Mouse (Mus musculus): ENCODE measurements around the gene Ptpn23. TPM values are rescaled to one million over a fixed set of nuclear protein-coding genes. Genes with fewer than 3 reads are reported as not detected.
"Not testable (repeated sequence)": the region's sequence is repeated elsewhere in the genome, so short reads cannot be mapped to it uniquely, and the experiment has no call there.

Ptpn23 gene
- polyA plus RNA-seq, 1 experiment from 2014 or later = 18.3 TPM

DNA sequence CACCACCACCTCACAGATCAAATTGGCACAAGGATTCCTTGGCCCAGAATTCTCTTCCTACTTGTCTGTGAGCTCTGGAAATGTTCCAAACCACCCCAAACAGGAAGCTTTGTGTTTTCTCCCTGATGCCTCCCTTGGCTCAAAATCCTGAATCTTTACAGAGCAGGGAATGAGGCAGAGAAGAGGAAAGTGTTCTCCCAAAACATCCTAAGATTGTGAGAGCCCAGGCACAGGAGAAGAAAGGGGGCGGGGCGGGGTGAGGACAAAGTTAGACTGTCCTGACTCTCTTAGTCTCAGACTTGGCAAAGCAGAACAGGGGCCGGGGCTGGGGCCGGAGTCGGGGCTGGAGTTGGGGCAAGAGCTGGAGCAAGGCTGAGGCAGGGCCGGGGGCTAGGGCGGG is 4.9 kb upstream of the Ptpn23 start:
- ATAC-seq (ENCODE audit: insufficient number of reproducible peaks, insufficient read depth, low FRiP score, low TSS enrichment, low read depth) = no peak
- no peak overlapping the region for H3K9ac ChIP-seq (replicated peaks)
- peaks cover 5% of the 10 kb centered on the region for H3K4me1 ChIP-seq (replicated peaks)
- no peak overlapping the region for H3K4me3 ChIP-seq (replicated peaks)
- H3K27me3 ChIP-seq = no peaks in the 10 kb centered on the region
- H3K9me3 ChIP-seq = no peaks in the 10 kb centered on the region
- no peak overlapping the region for H3K4me2 ChIP-seq
- 80% methylated on average over 7 of the region's 7 CpGs for WGBS
- H3K36me3 ChIP-seq = no peaks in the 10 kb centered on the region
- no peak overlapping the region for H3K27ac ChIP-seq

DNA sequence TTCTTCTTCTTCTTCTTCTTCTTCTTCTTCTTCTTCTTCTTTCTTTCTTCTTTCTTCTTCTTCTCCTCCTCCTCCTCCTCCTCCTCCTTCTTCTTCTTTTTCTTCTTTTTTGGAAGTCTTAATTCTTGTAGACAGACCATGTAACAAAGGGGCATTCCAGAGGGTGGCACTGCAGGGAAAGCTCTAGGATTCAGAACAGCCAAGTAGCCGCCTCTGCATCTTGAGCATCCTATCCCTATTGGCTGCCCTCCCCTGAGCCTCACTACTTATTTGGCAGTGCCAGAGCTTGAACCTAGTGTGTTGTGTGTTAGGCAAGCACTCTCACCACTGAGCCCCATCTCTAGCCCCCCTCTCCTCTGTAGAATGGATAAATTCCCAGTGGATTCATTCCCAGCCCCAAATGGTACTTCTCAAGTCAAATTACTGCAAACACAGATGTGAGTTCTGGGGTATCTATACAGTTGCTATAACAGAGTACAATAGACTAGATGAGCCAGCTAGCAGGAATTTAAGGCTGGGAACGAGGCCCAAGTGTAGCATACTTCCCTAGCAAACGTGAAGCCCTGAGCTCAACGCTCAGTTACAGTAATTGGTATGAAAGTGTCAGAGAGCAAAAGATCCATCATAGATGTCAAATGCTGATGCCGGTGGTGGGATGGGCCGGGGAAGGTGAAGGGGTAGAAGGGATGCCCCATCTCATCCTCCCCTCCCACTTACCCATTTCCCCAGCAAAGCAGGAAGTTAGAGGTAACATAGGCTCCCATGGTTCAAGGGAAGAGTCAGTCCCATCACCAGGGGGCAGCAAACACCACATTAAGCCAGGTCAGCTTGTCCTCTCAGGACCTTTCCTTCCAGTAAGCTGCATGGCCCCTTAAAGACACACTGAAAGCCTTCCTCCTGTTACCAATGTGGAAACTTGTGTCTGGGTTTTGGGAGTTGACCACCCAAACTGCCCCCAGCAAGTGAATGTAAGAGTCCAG is 3.2 kb upstream of the Ptpn23 start:
- Histone ChIP-seq H3K4me2 (no peak overlapping the region), H3K36me3 (peaks cover under 1% of the 10 kb centered on the region; the same call in 1 of the 2 replicates), H3K4me1 (replicated peaks) (peaks cover 13% of the 10 kb centered on the region), H3K27me3 (no peaks in the 10 kb centered on the region), H3K9ac (replicated peaks) (no peak overlapping the region), H3K9me3 (no peaks in the 10 kb centered on the region), H3K27ac (no peak overlapping the region), H3K4me3 (replicated peaks) (no peak overlapping the region)
- 43% methylated on average over 6 of the region's 6 CpGs for WGBS
- no peak for ATAC-seq (ENCODE audit: insufficient number of reproducible peaks, insufficient read depth, low FRiP score, low TSS enrichment, low read depth)

DNA sequence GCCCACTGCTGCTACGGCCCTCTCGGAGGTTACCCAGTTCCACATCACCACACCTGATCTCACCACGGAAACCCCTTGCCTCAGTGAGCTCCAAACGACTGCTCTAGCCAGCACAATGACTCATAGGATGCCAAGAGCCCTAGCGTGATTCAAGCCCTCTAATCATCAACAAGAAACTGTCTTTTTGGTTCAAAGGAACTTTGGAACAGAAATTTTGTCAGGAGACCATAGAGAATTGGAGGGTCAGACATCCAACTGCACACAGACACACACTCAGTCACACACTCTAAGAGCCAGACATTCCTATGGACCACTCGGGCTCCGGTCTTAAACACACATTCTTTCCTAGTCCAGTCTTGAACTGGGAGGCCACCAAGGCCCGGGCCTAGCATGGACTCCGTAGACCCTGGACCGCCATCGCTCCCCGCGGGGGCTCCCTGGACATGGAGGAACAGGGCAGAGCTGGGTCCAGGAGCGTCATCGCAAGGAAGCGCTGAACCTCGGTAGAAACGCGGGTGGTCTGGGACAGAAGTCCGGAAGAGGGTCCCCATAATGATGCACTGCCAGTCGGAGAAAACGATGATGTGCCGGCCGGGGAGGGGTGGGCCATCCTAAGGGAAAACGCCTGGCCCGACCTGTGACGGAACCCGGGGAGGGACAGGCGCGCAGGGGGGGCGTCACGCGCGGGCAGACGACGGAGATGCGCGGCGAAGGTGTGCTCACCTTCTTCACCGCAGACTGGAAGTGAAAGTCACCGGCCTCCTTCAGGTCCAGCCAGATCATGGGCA is 508 bp downstream of the Ptpn23 start:
- H3K27me3 ChIP-seq = no peaks in the 10 kb centered on the region
- H3K9ac ChIP-seq (replicated peaks) = peak overlapping the region; percentile 88
- 1% methylated on average over 41 of the region's 41 CpGs for WGBS
- peak overlapping the region; percentile 56 for H3K27ac ChIP-seq
- peaks cover 13% of the 10 kb centered on the region for H3K4me1 ChIP-seq (replicated peaks)
- peak overlapping the region; percentile 93 for H3K4me2 ChIP-seq
- H3K9me3 ChIP-seq = no peaks in the 10 kb centered on the region
- peak overlapping the region; percentile 86 for H3K4me3 ChIP-seq (replicated peaks)
- H3K36me3 ChIP-seq = peaks cover 22% of the 10 kb centered on the region; the same call in 1 of the 2 replicates
- ATAC-seq (ENCODE audit: insufficient number of reproducible peaks, insufficient read depth, low FRiP score, low TSS enrichment, low read depth) = peak; percentile 70

DNA sequence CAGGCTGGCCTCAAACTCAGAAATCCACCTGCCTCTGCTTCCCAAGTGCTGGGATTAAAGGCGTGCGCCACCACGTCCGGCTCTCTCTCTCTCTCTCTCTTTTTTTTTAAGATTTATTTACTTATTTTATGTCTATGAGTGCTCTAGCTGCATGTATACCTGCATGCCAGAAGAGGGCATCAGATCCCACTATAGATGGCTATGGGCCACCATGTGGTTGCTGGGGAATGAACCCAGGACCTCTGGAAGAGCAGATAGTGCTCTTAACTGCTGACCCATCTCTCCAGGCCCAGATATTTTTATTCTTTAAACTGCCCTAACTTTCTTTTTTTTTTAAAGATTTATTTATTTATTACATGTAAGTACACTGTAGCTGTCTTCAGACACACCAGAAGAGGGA is 4.8 kb downstream of the Ptpn23 start:
- WGBS = 84% methylated on average over 4 of the region's 4 CpGs
- H3K27ac ChIP-seq; H3K9ac ChIP-seq (replicated peaks); H3K4me2 ChIP-seq; H3K27me3 ChIP-seq; H3K4me1 ChIP-seq (replicated peaks); H3K4me3 ChIP-seq (replicated peaks); H3K9me3 ChIP-seq; ATAC-seq (ENCODE audit: insufficient number of reproducible peaks, insufficient read depth, low FRiP score, low TSS enrichment, low read depth): not testable (repeated sequence)
- H3K36me3 ChIP-seq = peaks cover 32% of the 10 kb centered on the region

DNA sequence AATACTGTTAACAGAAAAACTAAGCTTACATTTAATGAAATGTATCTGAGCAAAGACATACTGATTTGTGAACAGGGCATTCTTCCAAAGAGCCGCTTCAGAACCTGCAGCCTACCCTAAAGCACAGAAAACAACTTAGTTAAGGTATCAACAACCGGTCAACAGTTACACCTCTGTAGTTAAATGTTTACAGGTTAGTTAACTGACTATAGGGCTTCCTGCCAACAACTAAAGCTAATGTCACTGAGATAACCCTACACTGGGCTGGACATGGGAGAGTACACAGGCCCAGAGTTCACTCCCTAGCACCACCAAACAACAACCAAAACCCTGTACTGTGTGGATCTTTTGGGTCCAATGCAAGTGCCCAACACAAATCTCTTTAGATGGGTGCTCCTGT is 5.3 kb downstream of the Ptpn23 start:
- peaks cover 8% of the 10 kb centered on the region for H3K4me1 ChIP-seq (replicated peaks)
- ATAC-seq (ENCODE audit: insufficient number of reproducible peaks, insufficient read depth, low FRiP score, low TSS enrichment, low read depth) = no peak
- no peaks in the 10 kb centered on the region for H3K9me3 ChIP-seq
- H3K27ac ChIP-seq = no peak overlapping the region
- H3K4me2 ChIP-seq = no peak overlapping the region
- peaks cover 37% of the 10 kb centered on the region for H3K36me3 ChIP-seq
- H3K4me3 ChIP-seq (replicated peaks) = no peak overlapping the region
- H3K9ac ChIP-seq (replicated peaks) = no peak overlapping the region
- 97% methylated on average over 2 of the region's 2 CpGs for WGBS
- no peaks in the 10 kb centered on the region for H3K27me3 ChIP-seq

DNA sequence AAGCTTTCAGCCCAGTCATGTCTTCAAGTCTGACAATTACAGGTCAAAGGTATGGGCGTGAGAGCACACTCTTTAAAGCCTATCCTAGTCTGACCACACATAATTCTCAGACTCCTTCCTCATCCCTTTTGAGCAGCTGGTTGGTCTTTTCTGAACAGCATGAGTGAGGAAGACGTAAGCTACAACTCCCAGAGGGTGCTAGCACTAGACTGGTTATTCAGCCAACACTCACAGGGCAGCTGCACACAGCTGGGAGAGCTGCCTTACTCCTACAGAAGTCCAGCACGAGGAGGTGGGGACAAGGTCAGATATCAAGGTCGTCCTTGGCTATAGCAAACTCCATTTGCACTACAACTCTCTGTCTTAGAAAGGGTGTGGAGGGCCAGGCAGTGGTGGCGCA is 7.4 kb downstream of the Ptpn23 start:
- no peak overlapping the region for H3K4me3 ChIP-seq (replicated peaks)
- no peaks in the 10 kb centered on the region for H3K4me1 ChIP-seq (replicated peaks)
- H3K36me3 ChIP-seq = peaks cover 50% of the 10 kb centered on the region
- H3K27me3 ChIP-seq = no peaks in the 10 kb centered on the region
- no peak overlapping the region for H3K27ac ChIP-seq
- no peak overlapping the region for H3K9ac ChIP-seq (replicated peaks)
- no peak for ATAC-seq (ENCODE audit: insufficient number of reproducible peaks, insufficient read depth, low FRiP score, low TSS enrichment, low read depth)
- H3K9me3 ChIP-seq = no peaks in the 10 kb centered on the region
- H3K4me2 ChIP-seq = no peak overlapping the region
- WGBS = 90% methylated on average over 5 of the region's 5 CpGs

DNA sequence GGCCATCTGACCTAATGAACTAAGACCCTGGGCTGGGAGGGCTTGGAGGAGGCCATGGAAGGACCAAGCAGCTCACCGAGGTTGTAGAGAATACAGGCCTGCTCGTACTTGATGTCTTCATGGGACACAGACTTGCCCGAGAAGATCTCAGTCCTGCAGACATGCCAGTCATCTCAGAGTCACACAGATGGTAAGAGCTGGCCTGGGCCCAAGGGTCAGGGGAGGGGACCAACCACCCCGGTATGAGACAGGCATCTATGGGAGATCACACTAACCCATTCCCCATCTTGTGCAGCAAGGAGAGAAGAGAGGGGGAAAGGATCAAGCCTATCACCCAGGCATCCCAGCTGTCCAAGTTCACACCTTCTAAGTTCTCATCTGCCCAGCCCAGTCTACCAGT is 14.7 kb downstream of the Ptpn23 start:
- Histone ChIP-seq H3K9me3 (no peaks in the 10 kb centered on the region), H3K9ac (replicated peaks) (no peak overlapping the region), H3K4me2 (no peak overlapping the region), H3K27ac (no peak overlapping the region), H3K4me3 (replicated peaks) (no peak overlapping the region), H3K36me3 (peaks cover 95% of the 10 kb centered on the region), H3K27me3 (no peaks in the 10 kb centered on the region), H3K4me1 (replicated peaks) (no peaks in the 10 kb centered on the region)
- WGBS = 87% methylated on average over 4 of the region's 4 CpGs
- ATAC-seq (ENCODE audit: insufficient number of reproducible peaks, insufficient read depth, low FRiP score, low TSS enrichment, low read depth) = no peak

DNA sequence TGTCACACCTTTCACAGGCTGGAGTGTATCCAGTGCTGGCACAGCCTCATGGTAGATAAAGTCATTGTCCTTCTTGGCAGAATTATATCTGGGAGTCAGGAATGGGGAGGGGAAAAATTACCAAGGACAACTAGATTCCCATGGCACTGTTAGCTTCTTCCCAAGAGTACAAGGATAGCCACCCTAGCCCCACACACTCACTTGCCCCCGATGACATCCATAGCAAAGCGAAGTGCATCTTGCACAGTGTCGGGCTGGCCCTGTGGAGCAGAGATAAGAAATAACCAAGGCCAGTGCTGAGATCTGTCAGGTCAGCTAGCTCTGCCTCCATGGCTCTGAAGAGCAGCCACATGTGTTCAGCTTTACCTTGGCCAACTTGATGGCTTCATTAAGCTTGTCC is 17.2 kb downstream of the Ptpn23 start:
- H3K27ac ChIP-seq = no peak overlapping the region
- no peak overlapping the region for H3K4me3 ChIP-seq (replicated peaks)
- H3K4me1 ChIP-seq (replicated peaks) = no peaks in the 10 kb centered on the region
- peaks cover 96% of the 10 kb centered on the region for H3K36me3 ChIP-seq
- H3K9ac ChIP-seq (replicated peaks) = no peak overlapping the region
- ATAC-seq (ENCODE audit: insufficient number of reproducible peaks, insufficient read depth, low FRiP score, low TSS enrichment, low read depth) = no peak
- H3K4me2 ChIP-seq = no peak overlapping the region
- whole genome bisulfite sequencing = 94% methylated on average over 3 of the region's 3 CpGs
- no peaks in the 10 kb centered on the region for H3K27me3 ChIP-seq
- no peaks in the 10 kb centered on the region for H3K9me3 ChIP-seq

DNA sequence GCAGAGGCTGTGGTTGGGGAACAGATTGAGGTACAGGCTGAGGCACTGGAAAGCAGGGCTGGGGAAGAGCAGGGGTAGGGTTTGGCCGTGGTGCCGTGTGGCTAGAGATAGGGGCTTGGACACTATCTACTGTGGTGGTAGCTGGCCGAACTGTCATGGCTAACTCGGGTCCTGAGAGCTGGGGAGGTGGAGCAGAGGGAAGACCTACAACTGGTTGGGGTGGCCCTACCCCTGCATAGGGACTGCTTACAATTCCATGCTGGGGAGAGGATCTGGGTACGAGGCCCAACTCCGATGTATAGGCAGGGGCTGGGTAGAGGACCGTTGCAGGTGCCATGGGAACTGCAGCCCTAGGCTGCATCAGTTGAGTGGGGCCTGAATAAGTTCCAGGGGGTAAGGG is 20.0 kb downstream of the Ptpn23 start:
- Histone ChIP-seq H3K4me2 (no peak overlapping the region), H3K9me3 (no peaks in the 10 kb centered on the region), H3K27me3 (no peaks in the 10 kb centered on the region), H3K27ac (no peak overlapping the region), H3K4me3 (replicated peaks) (no peak overlapping the region), H3K36me3 (peaks cover 100% of the 10 kb centered on the region), H3K9ac (replicated peaks) (no peak overlapping the region), H3K4me1 (replicated peaks) (no peaks in the 10 kb centered on the region)
- 92% methylated on average over 7 of the region's 7 CpGs for WGBS
- no peak for ATAC-seq (ENCODE audit: insufficient number of reproducible peaks, insufficient read depth, low FRiP score, low TSS enrichment, low read depth)

DNA sequence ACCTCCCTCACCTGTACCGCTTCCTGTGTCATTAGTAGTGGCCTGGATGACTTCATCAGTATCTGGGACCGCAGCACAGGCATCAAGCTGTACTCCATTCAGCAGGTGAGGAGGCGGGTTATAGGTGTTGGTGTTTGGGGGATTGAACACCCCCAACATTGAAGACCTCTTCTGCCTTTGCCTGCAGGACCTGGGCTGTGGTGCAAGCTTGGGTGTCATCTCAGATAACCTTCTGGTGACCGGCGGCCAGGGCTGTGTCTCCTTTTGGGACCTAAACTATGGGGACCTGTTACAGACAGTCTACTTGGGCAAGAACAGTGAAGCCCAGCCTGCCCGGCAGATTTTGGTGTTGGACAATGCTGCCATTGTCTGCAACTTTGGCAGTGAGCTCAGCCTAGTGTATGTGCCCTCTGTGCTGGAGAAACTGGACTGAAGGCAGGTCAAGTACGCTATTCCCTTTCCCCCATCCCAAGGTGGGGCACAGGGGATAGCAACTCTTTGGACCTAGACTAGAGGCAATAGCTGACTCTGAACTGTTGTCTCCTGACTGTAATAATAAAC is 23.6 kb downstream of the Ptpn23 start:
- no peaks in the 10 kb centered on the region for H3K9me3 ChIP-seq
- no peaks in the 10 kb centered on the region for H3K27me3 ChIP-seq
- no peak overlapping the region for H3K4me2 ChIP-seq
- no peak overlapping the region for H3K9ac ChIP-seq (replicated peaks)
- peaks cover 96% of the 10 kb centered on the region for H3K36me3 ChIP-seq
- no peak overlapping the region for H3K27ac ChIP-seq
- no peak for ATAC-seq (ENCODE audit: insufficient number of reproducible peaks, insufficient read depth, low FRiP score, low TSS enrichment, low read depth)
- 0 out of 2 replicates have a peak, but pooled peaks cover 5% of the 10 kb centered on the region for H3K4me1 ChIP-seq (replicated peaks)
- no peak overlapping the region for H3K4me3 ChIP-seq (replicated peaks)
- 87% methylated on average over 7 of the region's 7 CpGs for WGBS

DNA sequence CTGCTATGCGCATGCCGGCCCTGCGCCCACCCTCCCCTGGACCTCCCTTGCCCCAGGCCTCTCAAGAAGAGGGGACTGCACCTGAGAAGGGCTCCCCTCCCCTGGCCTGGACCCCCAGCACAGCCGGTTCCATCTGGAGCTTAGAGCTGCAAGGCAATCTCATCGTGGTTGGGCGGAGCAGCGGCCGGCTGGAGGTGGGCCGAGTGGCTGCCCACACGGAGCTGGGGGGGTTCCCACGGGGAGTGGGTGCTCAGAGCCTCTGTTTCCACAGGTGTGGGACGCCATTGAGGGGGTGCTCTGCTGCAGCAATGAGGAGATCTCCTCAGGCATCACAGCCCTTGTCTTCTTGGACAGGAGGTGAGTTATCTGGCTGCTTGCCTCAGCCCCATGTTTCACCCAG is 26.7 kb downstream of the Ptpn23 start:
- 82% methylated on average over 12 of the region's 12 CpGs for WGBS
- Histone ChIP-seq H3K9ac (replicated peaks) (no peak overlapping the region), H3K9me3 (no peaks in the 10 kb centered on the region), H3K27me3 (no peaks in the 10 kb centered on the region), H3K27ac (no peak overlapping the region), H3K36me3 (peaks cover 96% of the 10 kb centered on the region), H3K4me2 (no peak overlapping the region; the same call in 1 of the 2 replicates), H3K4me1 (replicated peaks) (0 out of 2 replicates have a peak, but pooled peaks cover 5% of the 10 kb centered on the region), H3K4me3 (replicated peaks) (no peak overlapping the region)
- no peak for ATAC-seq (ENCODE audit: insufficient number of reproducible peaks, insufficient read depth, low FRiP score, low TSS enrichment, low read depth)

All from limb, embryonic 12.5 days (tissue).